Mouse (Mus musculus): ENCODE data around the gene Tfdp2.

The Tfdp2 gene

DNA sequence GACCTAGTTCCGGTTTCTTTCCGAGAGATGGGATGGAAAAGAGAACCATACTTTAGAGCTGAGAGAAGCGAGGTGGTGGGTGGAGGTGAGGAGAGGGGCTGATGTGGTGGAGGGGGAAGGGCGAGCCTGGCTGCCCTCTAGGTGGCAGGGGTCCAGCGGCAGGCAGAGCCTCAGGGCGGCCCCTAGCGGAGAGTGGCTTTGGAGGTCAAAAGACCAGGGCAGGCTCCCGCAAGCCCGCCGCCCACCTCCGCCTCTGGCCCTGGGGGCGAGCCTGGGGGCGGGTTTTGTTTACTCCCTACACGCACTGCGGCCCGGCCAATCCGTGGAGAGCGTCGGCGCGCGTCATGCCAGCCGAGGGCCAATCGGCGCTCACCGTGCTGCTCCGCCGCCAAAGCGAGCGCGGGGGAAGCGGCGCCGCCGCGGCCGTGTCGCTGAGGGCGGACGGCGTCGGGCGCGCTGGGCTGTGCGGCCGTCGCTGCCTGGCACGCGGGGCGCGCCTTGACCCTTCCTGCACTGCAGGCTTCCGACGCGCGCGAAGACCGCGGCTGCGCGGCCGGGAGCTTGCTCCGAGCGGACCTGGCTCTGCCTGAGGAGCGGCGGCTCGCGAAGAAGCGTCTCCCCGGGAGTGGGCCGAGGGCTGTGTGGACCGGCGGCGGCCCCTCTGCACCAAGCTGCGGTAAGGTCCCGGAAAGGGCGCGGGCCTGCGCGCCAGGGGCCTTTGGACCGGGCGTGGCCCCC, at the start of gene Tfdp2:
TSS of gene Tfdp2 (plus strand) at position 391 of the 738 bp plus-strand sequence.
- peak; percentile 98 for DNase-seq (ENCODE audit: low read depth, low spot score)

DNA sequence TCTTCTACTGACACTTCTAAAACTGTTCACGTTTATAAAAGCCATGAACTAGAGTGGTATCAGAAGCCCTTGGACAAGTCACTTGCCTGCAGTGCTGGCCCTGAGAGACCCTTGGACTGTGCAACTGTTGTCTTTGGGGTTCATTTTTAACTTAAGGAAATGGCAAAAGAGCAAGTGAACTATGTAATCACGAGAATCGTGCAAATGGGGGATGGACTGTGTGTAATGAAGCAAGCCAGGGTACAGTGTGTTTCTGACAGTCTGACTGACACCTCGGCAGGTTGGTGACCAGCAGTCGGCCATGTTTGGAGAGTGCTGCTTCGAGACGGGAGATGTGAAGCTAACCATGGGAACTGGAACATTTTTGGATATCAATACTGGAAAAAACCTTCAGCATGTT, 43.3 kb upstream of the Tfdp2 start:
- DNase-seq (ENCODE audit: low read depth, low spot score), result no peak

GRCm38 (mm10) chr9:96158431-96158830, 37.6 kb upstream of the Tfdp2 start:
- no peak for DNase-seq (ENCODE audit: low read depth, low spot score)

GRCm38 (mm10) chr9:96159047-96159446, 37.0 kb upstream of the Tfdp2 start:
- DNase-seq (ENCODE audit: low read depth, low spot score), result no peak

DNA sequence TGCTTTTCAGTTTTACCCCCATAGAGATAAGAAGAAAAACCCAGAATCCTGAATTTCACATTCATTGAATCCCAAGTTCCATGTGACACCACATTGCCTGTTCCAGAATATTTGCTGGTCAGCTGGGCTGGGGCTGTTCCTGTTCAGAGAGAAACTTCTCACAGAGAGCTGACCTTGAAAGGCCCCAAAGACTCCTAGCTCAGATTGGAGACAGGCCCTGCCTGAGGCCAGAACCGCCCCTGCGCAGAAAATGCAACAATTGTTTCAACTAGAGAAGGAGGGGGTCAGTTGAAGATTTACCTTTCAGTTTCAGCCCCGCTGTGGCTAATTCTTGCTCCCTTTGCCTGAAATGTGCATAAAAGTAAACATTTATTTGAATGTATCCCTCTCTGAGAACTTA, 35.3 kb upstream of the Tfdp2 start:
- no peak for DNase-seq (ENCODE audit: low read depth, low spot score)

DNA sequence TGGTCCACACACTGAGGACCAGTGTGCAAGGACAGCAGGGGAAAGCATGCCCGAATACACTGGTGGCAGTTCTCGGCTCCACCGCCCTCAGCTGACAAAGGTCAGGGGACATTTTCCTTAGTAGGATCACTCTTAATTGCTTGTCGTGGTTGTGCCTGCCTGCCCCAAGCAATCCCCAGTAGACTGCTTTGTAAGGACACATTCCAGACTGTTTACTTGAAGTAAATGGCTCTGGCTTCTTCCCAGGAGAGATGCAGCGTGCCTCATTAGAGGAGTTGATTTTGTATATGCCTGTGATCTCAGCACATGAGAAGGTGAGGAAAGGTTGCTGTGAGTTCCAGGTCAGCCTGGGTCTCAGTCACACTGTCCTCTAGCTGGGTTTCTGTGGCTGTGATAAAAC, 33.7 kb upstream of the Tfdp2 start:
- DNase-seq (ENCODE audit: low read depth, low spot score), result no peak

- no peak for DNase-seq (ENCODE audit: low read depth, low spot score)
Measured at GRCm38 (mm10) chr9:96163443-96163842, 32.6 kb upstream of the Tfdp2 start.

DNA sequence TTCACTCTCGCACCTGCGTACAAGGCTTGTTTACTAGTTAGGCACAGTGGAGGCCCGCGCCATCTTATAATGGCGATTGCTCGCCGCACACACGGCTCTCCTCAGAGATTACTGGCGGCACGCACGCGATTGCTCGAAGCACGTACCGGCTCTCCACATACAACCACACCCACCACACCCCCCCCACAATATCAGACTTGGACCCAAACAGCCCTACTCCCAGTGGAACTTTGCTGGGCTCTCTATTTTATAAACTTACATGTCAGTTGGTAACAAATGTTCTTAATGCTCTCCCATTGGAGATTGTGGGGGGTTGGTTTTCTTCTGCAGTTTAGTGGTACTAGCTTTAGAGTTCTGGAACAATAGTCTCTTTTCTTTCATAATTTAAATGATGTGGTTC, 32.1 kb upstream of the Tfdp2 start:
- DNase-seq (ENCODE audit: low read depth, low spot score), result peak; percentile 51

- peak; percentile 92 for DNase-seq (ENCODE audit: low read depth, low spot score)
Measured at GRCm38 (mm10) chr9:96167168-96167585, 28.9 kb upstream of the Tfdp2 start.

- no peak for DNase-seq (ENCODE audit: low read depth, low spot score)
Measured at GRCm38 (mm10) chr9:96170600-96170999, 25.5 kb upstream of the Tfdp2 start.

- no peak for DNase-seq (ENCODE audit: low read depth, low spot score)
Measured at GRCm38 (mm10) chr9:96184909-96185308, 11.2 kb upstream of the Tfdp2 start.

GRCm38 (mm10) chr9:96186701-96187100, 9.4 kb upstream of the Tfdp2 start:
- DNase-seq (ENCODE audit: low read depth, low spot score), result no peak

DNA sequence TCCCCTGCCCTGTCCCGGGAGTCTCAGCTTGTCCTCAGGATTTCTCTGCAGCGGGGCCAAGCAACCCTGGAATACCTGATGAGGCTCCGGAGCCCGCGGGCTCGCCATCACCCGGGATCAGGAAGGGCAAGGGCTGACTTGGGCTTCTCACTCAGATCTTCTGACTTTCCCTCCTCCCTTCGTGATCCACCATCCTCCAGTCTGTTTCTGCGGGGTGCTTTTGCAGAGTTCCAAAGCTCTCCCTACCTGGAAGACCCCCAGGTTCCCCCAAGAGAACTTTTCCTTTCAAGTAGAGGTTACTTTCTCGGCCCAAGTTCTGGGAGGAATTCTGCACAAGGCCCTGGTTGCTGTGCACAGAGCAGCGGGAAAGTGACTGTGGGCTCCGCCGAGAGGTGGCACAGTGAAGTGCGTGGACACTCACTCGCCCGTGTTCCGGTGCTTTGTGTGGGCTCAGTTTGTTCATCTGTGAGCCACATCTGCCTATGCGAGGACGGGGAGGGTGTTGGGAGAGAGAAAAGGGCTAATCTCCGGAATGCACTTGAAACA, 634 bp downstream of the Tfdp2 start:
- DNase-seq (ENCODE audit: low read depth, low spot score), result peak; percentile 66

DNA sequence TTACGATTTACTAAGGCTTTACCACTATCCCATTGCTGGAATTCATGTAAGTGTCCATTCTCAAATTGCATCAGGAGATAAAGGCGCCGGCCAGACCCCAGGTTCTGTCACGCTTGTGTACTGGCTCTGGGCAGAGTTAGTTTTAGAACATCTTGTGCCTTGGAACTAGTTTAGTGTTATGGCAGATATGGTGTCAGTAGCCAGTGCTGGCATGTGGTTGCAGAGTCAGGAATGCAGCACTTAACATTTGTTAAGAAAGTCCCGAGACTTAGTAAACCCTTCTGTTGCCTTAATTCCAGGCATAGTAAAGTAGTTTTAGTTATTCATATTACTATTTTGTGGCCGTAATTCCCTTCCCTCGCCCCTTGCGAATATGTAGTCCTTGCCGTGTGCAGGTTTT, 1.7 kb downstream of the Tfdp2 start:
- DNase-seq (ENCODE audit: low read depth, low spot score), result peak; percentile 28

- no peak for DNase-seq (ENCODE audit: low read depth, low spot score)
Measured at GRCm38 (mm10) chr9:96203663-96204062, 7.6 kb downstream of the Tfdp2 start.

GRCm38 (mm10) chr9:96207428-96207827, 11.4 kb downstream of the Tfdp2 start:
- DNase-seq (ENCODE audit: low read depth, low spot score), result no peak

- DNase-seq (ENCODE audit: low read depth, low spot score), result peak; percentile 27
Measured at GRCm38 (mm10) chr9:96213036-96213645, 17.1 kb downstream of the Tfdp2 start.

DNA sequence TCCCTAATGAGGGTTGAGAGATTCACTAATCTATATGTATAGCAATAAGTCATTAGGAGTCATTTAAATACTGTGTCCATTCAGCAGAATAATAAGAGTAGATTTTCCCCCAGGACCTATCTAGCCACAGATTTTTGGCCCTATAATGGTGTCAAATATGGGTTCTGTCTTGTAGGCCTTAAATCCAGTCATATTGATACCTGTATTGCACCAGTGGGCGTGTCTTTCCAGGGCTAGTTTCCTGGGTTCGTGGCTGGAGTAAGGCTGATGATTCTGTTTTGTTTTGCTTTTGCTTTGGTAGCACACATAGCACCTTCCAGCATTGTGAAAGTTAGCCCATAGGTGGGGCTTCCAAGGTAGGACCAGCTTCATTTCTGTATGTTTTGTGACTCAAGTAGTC, 18.1 kb downstream of the Tfdp2 start:
- no peak for DNase-seq (ENCODE audit: low read depth, low spot score)

DNA sequence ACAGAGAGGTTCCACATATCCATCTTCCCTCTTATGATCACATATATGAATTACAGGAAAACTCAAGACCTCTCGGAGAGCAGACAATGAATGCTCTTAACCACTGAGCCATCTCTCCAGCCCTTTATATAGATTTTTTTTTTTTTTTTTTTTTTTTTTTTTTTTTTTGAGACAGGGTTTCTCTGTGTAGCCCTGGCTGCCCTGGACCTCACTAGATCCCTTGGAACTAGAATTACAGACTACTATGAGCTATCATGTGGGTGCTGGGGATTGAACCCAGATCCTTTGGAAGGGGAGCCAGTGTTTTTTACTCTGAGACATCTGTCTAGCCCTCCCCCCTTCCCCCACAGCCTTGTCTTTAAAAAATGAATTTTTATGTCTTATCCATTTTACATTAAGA, 21.2 kb downstream of the Tfdp2 start:
- DNase-seq (ENCODE audit: low read depth, low spot score), result no peak

- peak; percentile 20 for DNase-seq (ENCODE audit: low read depth, low spot score)
Measured at GRCm38 (mm10) chr9:96217799-96218198, 21.7 kb downstream of the Tfdp2 start.

DNA sequence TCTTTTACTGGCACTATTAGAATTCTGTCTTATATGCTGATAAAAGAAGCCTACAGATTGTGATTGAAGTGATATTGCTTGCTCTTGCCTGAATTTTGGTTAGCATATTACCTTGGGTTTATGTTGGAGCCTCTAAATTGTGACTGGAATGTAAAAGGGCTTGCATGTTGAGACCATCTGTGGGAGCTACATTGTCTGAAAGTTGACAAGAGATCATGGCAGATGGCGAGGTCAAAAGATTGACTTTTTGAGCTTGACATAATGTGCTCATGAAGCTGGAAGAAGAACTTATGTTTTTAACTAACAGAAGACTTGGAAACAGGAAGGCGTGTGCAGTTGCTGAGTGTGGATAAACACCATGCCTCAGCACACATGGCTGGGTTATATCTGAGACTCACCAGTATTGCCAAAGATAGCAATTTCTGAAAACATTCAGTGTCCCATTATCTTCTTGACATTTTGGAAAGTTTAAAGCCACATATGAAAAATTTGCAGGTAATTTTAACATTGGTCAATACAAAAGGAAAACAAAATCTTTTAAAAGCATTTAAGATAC, 23.1 kb downstream of the Tfdp2 start:
- DNase-seq (ENCODE audit: low read depth, low spot score), result no peak

GRCm38 (mm10) chr9:96220419-96220818, 24.3 kb downstream of the Tfdp2 start:
- no peak for DNase-seq (ENCODE audit: low read depth, low spot score)

GRCm38 (mm10) chr9:96223302-96223701, 27.2 kb downstream of the Tfdp2 start:
- no peak for DNase-seq (ENCODE audit: low read depth, low spot score)

All from ZHBTc4 (cell line).